Mouse (Mus musculus): ENCODE results near the gene Cntrob. TPM values are rescaled to one million over a fixed set of nuclear protein-coding genes. Genes with fewer than 3 reads are reported as not detected.

Cntrob gene
- total and polyA plus RNA-seq, 2 experiments from 2014 or later, result 13.0 to 35.7 TPM

DNA sequence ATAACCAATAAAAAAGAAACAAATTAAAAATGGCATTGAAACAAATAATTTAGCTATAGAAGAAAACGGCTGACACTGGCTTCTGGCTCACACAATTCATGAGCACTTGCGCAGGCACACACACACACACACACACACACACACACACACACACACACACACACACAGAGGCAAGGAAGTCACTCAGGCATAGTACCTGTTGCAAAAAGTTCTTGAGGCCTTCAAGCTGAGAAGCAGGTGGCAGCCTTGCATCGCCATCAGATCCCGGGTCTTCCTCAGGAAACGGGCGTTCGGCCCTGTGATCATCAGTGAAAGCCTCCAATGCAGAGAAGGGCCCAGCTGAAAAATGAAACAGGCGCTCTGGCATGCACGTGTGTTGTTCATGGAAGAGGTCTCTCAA, 18.3 kb downstream of the Cntrob start:
- Histone ChIP-seq H3K36me3 (ENCODE audit: insufficient read depth) (peaks cover 76% of the 10 kb centered on the region), H3K4me2 (ENCODE audit: low read depth) (no peak overlapping the region), H3K27ac (ENCODE audit: low read depth, low read length) (no peak overlapping the region), H3K4me3 (ENCODE audit: low read depth, low read length) (no peak overlapping the region), H3K9ac (no peak overlapping the region), H3K27me3 (ENCODE audit: insufficient read depth, low read length) (no peaks in the 10 kb centered on the region), H3K4me1 (ENCODE audit: insufficient read depth) (no peaks in the 10 kb centered on the region), H3K9me3 (ENCODE audit: low read length) (no peaks in the 10 kb centered on the region)
- TF ChIP-seq CTCF (IDR thresholded peaks at IDR 0.05; ENCODE audit: low read depth), result no peak
- 92% methylated on average over 9 of the region's 9 CpGs for WGBS
- no peak for DNase-seq
- no peak for ATAC-seq

DNA sequence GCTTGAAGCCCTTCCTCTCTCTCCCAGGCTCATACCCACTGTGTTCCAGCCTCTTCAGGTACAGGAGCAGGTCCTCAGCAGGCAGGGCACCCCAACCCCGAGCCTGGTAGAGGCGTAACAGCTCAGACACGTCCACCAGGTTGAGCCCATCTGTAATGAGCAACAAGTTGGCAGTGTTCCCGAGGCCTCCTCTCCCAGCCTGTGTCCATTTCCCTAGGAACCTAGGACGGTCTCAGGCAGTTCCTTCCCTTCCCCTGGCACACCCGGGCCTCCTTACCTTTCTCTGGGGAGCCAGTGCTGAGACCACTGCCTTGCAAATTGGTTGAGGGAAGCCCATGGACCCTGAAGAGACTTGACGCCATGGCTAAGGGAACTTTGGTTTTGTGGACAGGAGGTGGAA, 20.8 kb downstream of the Cntrob start:
- H3K27me3 ChIP-seq (ENCODE audit: insufficient read depth, low read length), result no peaks in the 10 kb centered on the region
- H3K4me2 ChIP-seq (ENCODE audit: low read depth), result no peak overlapping the region
- no peaks in the 10 kb centered on the region for H3K4me1 ChIP-seq (ENCODE audit: insufficient read depth)
- no peak for TF ChIP-seq CTCF (IDR thresholded peaks at IDR 0.05; ENCODE audit: low read depth)
- no peak overlapping the region for H3K4me3 ChIP-seq (ENCODE audit: low read depth, low read length)
- H3K27ac ChIP-seq (ENCODE audit: low read depth, low read length), result no peak overlapping the region
- no peak overlapping the region for H3K9ac ChIP-seq
- no peak for ATAC-seq
- 72% methylated on average over 7 of the region's 7 CpGs for WGBS
- H3K9me3 ChIP-seq (ENCODE audit: low read length), result no peaks in the 10 kb centered on the region
- DNase-seq, result no peak
- H3K36me3 ChIP-seq (ENCODE audit: insufficient read depth), result peaks cover 71% of the 10 kb centered on the region

DNA sequence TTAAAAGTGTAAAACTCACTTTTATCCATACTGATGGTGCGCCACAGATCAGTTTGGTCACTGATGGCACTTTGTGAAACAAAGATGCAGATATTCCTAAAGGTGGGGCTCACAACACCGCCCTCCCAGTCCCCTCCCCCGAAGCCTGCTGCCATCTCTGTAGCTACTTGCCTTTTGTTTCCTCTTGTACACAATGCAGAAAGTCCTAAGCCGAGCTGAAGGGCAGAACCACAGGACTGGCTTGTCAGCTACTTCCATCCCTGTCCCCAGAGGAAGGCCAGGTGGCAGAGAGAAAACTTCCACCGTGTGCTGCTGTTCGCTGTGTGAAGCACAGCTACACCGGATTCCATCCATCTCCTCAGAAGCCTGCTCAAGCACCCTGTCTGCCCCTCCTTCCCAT, 25.3 kb downstream of the Cntrob start:
- no peak for ATAC-seq
- Histone ChIP-seq H3K9ac (no peak overlapping the region), H3K4me3 (ENCODE audit: low read depth, low read length) (no peak overlapping the region), H3K9me3 (ENCODE audit: low read length) (no peaks in the 10 kb centered on the region), H3K4me2 (ENCODE audit: low read depth) (no peak overlapping the region), H3K27me3 (ENCODE audit: insufficient read depth, low read length) (no peaks in the 10 kb centered on the region), H3K27ac (ENCODE audit: low read depth, low read length) (no peak overlapping the region), H3K4me1 (ENCODE audit: insufficient read depth) (no peaks in the 10 kb centered on the region), H3K36me3 (ENCODE audit: insufficient read depth) (peaks cover 43% of the 10 kb centered on the region)
- DNase-seq, result no peak
- 68% methylated on average over 7 of the region's 7 CpGs for WGBS
- TF ChIP-seq CTCF (IDR thresholded peaks at IDR 0.05; ENCODE audit: low read depth), result no peak

DNA sequence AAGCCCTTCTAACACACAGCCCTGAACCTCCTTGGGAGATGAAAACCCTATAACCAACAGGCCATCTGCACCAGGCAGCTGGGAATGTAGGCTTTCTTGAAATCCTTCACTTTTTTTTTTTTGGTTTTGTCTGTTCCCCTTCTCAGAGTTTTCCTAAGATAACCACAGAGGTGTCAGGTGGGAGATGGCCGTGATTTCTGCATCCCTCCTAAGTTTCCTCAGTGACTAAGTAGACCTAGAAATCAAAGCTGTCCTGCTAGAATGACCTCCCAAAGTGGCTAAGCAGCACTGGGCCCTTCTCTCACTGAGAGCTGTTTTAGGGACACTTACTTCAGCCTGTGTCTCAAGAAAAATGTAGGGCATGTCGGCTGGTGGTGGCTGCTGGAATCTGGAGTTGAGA, 25.8 kb downstream of the Cntrob start:
- Histone ChIP-seq H3K27ac (ENCODE audit: low read depth, low read length) (no peak overlapping the region), H3K9me3 (ENCODE audit: low read length) (no peaks in the 10 kb centered on the region), H3K36me3 (ENCODE audit: insufficient read depth) (peaks cover 39% of the 10 kb centered on the region), H3K9ac (no peak overlapping the region), H3K4me1 (ENCODE audit: insufficient read depth) (no peaks in the 10 kb centered on the region), H3K4me2 (ENCODE audit: low read depth) (no peak overlapping the region), H3K27me3 (ENCODE audit: insufficient read depth, low read length) (no peaks in the 10 kb centered on the region), H3K4me3 (ENCODE audit: low read depth, low read length) (no peak overlapping the region)
- no peak for TF ChIP-seq CTCF (IDR thresholded peaks at IDR 0.05; ENCODE audit: low read depth)
- ATAC-seq (no peak), DNase-seq (no peak)
- WGBS, result 86% methylated on average over 2 of the region's 2 CpGs

DNA sequence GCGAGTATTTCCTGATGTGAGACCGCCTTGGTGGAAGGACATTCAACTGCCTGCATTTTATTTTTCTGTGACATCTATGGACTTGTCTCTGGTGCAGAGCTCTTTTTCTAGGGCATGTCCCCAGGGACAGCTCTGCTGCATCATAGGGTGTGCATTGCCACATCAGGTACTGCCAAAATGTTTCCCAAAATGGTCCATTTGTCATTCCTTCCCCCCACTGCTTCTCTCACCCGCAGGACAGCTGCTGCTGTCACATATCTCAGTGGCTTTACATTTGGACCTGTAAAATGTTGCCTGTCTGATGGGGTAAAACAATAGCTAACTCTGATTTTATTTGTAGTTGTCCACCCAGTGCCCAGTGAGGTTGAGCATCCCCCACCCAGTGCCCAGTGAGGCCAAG, 28.3 kb downstream of the Cntrob start:
- Histone ChIP-seq H3K4me2 (ENCODE audit: low read depth) (no peak overlapping the region), H3K36me3 (ENCODE audit: insufficient read depth) (peaks cover 23% of the 10 kb centered on the region), H3K4me3 (ENCODE audit: low read depth, low read length) (no peak overlapping the region), H3K27me3 (ENCODE audit: insufficient read depth, low read length) (no peaks in the 10 kb centered on the region), H3K4me1 (ENCODE audit: insufficient read depth) (no peaks in the 10 kb centered on the region), H3K27ac (ENCODE audit: low read depth, low read length) (no peak overlapping the region), H3K9me3 (ENCODE audit: low read length) (no peaks in the 10 kb centered on the region), H3K9ac (no peak overlapping the region)
- DNase-seq (no peak), ATAC-seq (no peak)
- no peak for TF ChIP-seq CTCF (IDR thresholded peaks at IDR 0.05; ENCODE audit: low read depth)
- WGBS, result 88% methylated on average over 3 of the region's 3 CpGs

DNA sequence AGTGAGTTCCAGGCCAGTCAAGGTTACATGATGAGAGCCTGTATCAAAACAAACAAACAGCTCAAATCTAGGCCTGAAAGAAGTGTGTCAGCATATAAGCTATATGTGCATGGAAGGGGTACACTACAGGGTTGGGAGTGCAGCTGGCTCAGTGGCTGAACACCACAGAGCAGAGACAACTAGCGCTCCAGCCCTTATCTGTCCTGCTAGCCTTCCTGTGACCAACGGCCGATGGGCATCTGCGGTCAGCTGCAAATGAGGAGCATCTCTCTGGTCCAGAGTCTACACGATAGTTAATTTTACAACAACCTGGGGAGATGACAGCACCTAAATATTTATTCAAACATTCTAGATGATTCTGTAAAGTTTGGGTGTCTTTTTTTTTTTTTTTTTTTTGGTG, 32.5 kb downstream of the Cntrob start:
- WGBS, result 94% methylated on average over 5 of the region's 5 CpGs
- no peak for TF ChIP-seq CTCF (IDR thresholded peaks at IDR 0.05; ENCODE audit: low read depth)
- Histone ChIP-seq H3K4me2 (ENCODE audit: low read depth) (no peak overlapping the region), H3K4me3 (ENCODE audit: low read depth, low read length) (no peak overlapping the region), H3K27me3 (ENCODE audit: insufficient read depth, low read length) (no peaks in the 10 kb centered on the region), H3K36me3 (ENCODE audit: insufficient read depth) (no peaks in the 10 kb centered on the region), H3K9ac (no peak overlapping the region), H3K27ac (ENCODE audit: low read depth, low read length) (no peak overlapping the region), H3K9me3 (ENCODE audit: low read length) (no peaks in the 10 kb centered on the region), H3K4me1 (ENCODE audit: insufficient read depth) (no peaks in the 10 kb centered on the region)
- no peak for DNase-seq
- ATAC-seq, result no peak

DNA sequence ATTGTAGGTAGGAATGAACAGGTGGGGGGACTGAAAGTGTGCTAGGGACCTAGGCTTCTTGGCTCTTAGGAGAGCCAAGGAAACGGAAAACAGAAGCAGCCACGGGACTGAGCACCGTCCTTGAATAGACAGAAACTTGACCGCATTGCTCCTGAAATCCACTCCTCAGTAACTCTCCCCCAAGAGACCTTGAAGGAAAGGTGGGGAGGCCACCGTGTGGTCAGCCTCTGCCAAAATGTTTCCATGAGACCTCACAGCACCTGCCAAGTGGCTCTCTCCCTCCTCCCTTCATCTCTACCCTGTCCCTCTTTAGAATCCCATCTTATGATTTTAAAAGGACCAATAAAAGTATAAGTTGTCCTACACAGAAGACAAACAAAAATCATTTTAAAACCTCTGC, 46.3 kb downstream of the Cntrob start:
- DNase-seq (no peak), ATAC-seq (no peak)
- no peak for TF ChIP-seq CTCF (IDR thresholded peaks at IDR 0.05; ENCODE audit: low read depth)
- no peaks in the 10 kb centered on the region for H3K36me3 ChIP-seq (ENCODE audit: insufficient read depth)
- no peaks in the 10 kb centered on the region for H3K4me1 ChIP-seq (ENCODE audit: insufficient read depth)
- H3K4me2 ChIP-seq (ENCODE audit: low read depth), result no peak overlapping the region
- 72% methylated on average over 5 of the region's 5 CpGs for WGBS
- no peak overlapping the region for H3K9ac ChIP-seq
- H3K27ac ChIP-seq (ENCODE audit: low read depth, low read length), result no peak overlapping the region
- H3K9me3 ChIP-seq (ENCODE audit: low read length), result no peaks in the 10 kb centered on the region
- no peaks in the 10 kb centered on the region for H3K27me3 ChIP-seq (ENCODE audit: insufficient read depth, low read length)
- no peak overlapping the region for H3K4me3 ChIP-seq (ENCODE audit: low read depth, low read length)

DNA sequence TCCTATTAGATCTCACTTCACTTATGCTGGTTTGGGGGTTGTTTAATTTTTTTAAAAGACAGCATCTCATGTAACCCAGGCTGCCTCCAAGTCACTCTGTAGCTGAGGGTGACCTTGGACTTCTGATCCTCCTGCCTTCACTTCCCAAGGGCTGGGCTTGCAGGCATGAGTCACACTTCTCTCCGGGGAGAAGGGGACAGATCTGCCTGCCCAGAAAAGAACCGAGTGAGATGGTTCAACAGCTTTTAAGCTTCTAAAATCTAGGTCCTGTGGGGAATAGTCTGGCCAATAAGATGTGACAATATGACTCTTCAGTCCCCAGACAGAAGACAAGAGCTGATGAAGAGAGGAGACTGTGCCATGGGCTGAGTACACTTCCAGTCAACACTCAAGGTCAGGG, 47.5 kb downstream of the Cntrob start:
- 74% methylated on average over 2 of the region's 2 CpGs for WGBS
- no peak overlapping the region for H3K9ac ChIP-seq
- H3K36me3 ChIP-seq (ENCODE audit: insufficient read depth), result no peaks in the 10 kb centered on the region
- H3K4me2 ChIP-seq (ENCODE audit: low read depth), result no peak overlapping the region
- no peak overlapping the region for H3K4me3 ChIP-seq (ENCODE audit: low read depth, low read length)
- ATAC-seq (no peak), DNase-seq (no peak)
- no peaks in the 10 kb centered on the region for H3K9me3 ChIP-seq (ENCODE audit: low read length)
- H3K27ac ChIP-seq (ENCODE audit: low read depth, low read length), result no peak overlapping the region
- no peaks in the 10 kb centered on the region for H3K4me1 ChIP-seq (ENCODE audit: insufficient read depth)
- TF ChIP-seq CTCF (IDR thresholded peaks at IDR 0.05; ENCODE audit: low read depth), result no peak
- no peaks in the 10 kb centered on the region for H3K27me3 ChIP-seq (ENCODE audit: insufficient read depth, low read length)
